Mouse (Mus musculus) embryo, embryonic 10 days (tissue): Measurements from ENCODE around the gene Olfr1360.

Experiments
- DNase-seq: peaks from one replicate; pipeline ENCODE4 v3.0.0-alpha.2; 2015; ENCODE audit warnings: low spot score

The Olfr1360 gene

GRCm38 (mm10) chr13:21677305-21677704, at the start of gene Olfr1360:
Gene Olfr1360 (minus strand): TSS chr13:21677405.
- no peak for DNase-seq

- peak; percentile 57 for DNase-seq
Observed at GRCm38 (mm10) chr13:21722993-21723836, 46.0 kb upstream of the Olfr1360 start.

GRCm38 (mm10) chr13:21722373-21722925, 45.2 kb upstream of the Olfr1360 start:
- DNase-seq: peak; percentile 75

- DNase-seq: peak; percentile 96
Observed at GRCm38 (mm10) chr13:21721757-21722372, 44.7 kb upstream of the Olfr1360 start, which contains the start of gene Hist1h2bm. Gene Hist1h2bm (plus strand): TSS chr13:21722044.

- DNase-seq: peak; percentile 38
Observed at GRCm38 (mm10) chr13:21721107-21721756, 44.0 kb upstream of the Olfr1360 start.

GRCm38 (mm10) chr13:21718381-21719080, 41.3 kb upstream of the Olfr1360 start:
- DNase-seq: peak; percentile 67

GRCm38 (mm10) chr13:21717397-21718357, 40.5 kb upstream of the Olfr1360 start, which contains the start of gene Hist1h3h:
Gene Hist1h3h (plus strand): TSS chr13:21717659.
- DNase-seq: peak; percentile 90

- peak; percentile 77 for DNase-seq
Observed at GRCm38 (mm10) chr13:21716540-21717391, 39.6 kb upstream of the Olfr1360 start.

- peak; percentile 96 for DNase-seq
Observed at GRCm38 (mm10) chr13:21715864-21716539, 38.8 kb upstream of the Olfr1360 start, which contains the start of the genes Hist1h2bl and Hist1h2ai. Gene Hist1h2bl (minus strand): TSS chr13:21716143. Gene Hist1h2ai (plus strand): TSS chr13:21716422.

- peak; percentile 62 for DNase-seq
Observed at GRCm38 (mm10) chr13:21715131-21715863, 38.1 kb upstream of the Olfr1360 start.

GRCm38 (mm10) chr13:21714725-21715124, 37.5 kb upstream of the Olfr1360 start:
- peak; percentile 82 for DNase-seq

GRCm38 (mm10) chr13:21711698-21712097, 34.5 kb upstream of the Olfr1360 start:
- DNase-seq: no peak

GRCm38 (mm10) chr13:21710821-21711525, 33.8 kb upstream of the Olfr1360 start:
- DNase-seq: peak; percentile 78

- DNase-seq: peak; percentile 91
Observed at GRCm38 (mm10) chr13:21710031-21710711, 33.0 kb upstream of the Olfr1360 start.

GRCm38 (mm10) chr13:21706669-21707068, 29.5 kb upstream of the Olfr1360 start:
- no peak for DNase-seq

GRCm38 (mm10) chr13:21697811-21698210, 20.6 kb upstream of the Olfr1360 start, which contains the start of gene Olfr1359:
Gene Olfr1359 (plus strand): TSS chr13:21698111.
- no peak for DNase-seq

- no peak for DNase-seq
Observed at GRCm38 (mm10) chr13:21663286-21663685, 13.9 kb downstream of the Olfr1360 start, which contains the start of gene Olfr1361. Gene Olfr1361 (minus strand): TSS chr13:21663386.
